Mouse (Mus musculus): ENCODE results near the gene Kctd5.

The Kctd5 gene

GRCm38 (mm10) chr17:24036954-24037353 is 36.3 kb downstream of the Kctd5 start:
- DNase-seq, result no peak

DNA sequence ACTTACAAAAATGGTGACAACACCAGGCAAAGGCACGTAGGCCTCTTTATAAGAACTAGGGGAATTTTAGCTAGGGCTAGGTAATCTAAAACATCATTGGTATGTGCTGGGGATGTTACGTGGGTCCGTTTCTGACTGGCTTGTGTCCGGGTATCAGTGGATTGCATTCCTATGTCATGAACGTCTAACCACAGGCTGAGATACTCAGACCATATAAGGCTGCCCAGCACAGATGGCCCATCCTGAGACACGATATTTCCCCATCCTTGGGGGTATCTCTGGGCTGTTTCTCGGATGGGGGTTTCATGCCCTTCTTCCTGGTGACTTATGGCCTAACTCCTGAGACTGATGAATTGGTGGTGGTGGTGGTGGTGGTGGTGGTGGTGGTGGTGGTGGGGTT is 38.2 kb downstream of the Kctd5 start:
- no peak for DNase-seq

DNA sequence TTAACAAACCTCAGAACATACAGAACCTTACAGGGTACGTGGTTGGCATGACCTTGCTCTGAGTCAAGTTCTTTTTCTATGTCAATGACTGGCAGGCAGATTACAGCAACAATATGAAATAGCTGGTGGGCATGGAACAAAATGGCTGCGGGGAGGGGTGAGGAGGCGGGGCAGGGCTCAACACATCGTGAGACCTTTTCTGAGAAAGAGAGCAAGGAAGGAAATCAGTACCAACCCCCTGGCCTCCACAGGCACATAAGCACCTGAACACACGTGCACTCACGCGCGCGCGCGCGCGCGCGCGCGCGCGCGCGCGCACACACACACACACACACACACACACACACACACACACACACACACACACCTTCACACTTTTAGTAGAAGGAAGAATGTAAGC is 42.7 kb downstream of the Kctd5 start:
- DNase-seq, result no peak

- DNase-seq, result no peak
Measured at GRCm38 (mm10) chr17:24029477-24029876, 43.8 kb downstream of the Kctd5 start.

- no peak for DNase-seq
Measured at GRCm38 (mm10) chr17:24021375-24022199, 51.7 kb downstream of the Kctd5 start.

DNA sequence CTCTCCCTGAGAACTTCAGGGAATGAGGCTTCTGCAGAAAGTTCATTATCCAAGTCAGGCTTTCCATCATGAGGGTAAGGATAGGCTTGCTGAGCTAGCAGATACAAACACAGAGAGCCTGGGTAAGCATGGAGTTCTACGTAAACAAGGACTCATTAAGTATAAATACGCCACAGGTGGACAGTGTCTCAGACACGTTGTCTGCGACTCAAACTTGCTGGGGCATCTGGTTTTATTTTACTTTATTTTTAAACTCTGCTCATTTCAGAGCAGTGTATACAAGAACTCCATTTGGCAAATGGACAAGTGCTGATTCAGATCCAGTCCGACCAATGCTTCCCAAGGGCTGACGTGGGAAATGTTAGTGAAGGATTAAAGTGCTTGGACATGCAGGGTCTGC is 52.6 kb downstream of the Kctd5 start:
- no peak for DNase-seq

DNA sequence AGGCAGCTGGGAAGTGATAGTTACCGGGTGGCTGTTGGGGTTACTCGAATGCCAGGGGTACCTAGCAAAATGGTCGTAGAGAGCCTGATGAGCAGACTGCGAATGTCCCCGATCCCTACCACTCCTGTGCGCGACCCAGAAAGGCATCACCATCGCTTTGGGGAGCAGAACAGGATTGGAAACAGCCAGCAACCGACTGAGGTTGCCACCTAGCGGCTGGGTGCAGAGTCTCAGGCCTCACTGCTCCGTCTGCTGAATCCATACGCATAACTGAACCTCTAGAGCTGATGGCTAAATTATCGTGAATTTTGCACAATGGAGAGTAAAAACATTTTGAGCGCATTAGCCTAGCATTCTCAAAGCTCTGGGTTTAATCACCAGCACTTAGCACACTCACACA is 57.6 kb downstream of the Kctd5 start:
- peak; percentile 49 for DNase-seq

- no peak for DNase-seq
Measured at GRCm38 (mm10) chr17:24014433-24014965, 58.8 kb downstream of the Kctd5 start.

- no peak for DNase-seq
Measured at GRCm38 (mm10) chr17:24012921-24013320, 60.4 kb downstream of the Kctd5 start.

GRCm38 (mm10) chr17:24009617-24010016 is 63.7 kb downstream of the Kctd5 start:
- DNase-seq, result no peak

DNA sequence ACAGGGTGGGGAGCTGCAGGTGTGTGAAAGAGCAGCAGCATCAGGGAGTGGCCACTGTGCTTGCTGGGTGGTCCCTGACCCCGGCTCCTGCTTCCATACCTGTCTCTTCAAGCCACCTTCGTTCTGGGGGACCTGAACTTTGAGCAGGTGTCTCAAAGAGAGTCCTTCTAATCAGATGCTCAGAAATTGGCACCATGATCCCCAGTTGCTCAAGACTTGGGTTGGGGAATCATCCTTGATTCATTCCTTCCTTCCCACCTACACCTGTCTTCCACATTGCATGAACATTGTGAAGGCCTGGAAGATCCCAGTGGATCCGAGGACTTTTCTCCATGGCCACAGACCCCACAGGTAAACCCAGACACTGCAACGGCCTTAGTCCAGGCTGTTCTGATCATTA is 65.2 kb downstream of the Kctd5 start:
- DNase-seq, result no peak

DNA sequence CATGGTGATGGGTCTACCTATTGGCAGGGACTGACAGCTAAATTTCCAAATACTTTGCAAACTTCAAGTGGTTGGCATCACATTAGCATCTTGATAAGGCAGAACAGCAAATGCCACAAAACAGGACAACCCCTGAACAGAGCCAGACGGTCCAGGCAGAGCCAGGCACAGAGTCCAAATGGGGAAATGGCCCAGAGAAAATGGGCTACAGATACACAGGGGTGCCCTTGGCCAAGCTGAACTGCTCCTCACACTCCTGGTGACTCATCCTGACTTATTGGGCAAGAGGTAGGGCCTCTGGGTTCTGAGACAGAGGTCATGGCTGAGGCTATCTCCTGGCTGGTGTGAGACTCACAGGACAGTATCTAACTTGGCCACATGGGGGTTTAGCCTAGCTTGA is 65.9 kb downstream of the Kctd5 start:
- DNase-seq, result no peak

GRCm38 (mm10) chr17:24006930-24007329 is 66.4 kb downstream of the Kctd5 start:
- no peak for DNase-seq

DNA sequence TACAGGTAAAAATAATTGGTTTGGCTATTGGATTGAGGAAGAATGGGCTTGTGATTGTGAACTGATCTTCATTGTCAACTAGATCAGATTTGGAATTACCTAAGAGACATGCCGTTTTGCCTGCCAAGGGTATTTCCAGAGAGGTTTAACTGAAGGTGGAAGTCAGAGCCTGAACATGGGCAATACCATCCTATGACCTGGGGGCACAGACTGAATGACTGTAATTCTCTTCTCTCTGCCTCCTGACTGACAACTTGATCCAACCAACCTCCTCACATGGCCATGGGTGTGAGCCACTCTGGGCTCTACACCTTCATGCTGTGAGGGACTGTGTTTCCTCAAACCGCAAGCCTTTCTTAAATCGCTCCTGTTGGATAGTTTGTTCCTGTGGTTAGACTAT is 68.2 kb downstream of the Kctd5 start:
- no peak for DNase-seq

- DNase-seq, result no peak
Measured at GRCm38 (mm10) chr17:24004071-24004665, 69.1 kb downstream of the Kctd5 start.

GRCm38 (mm10) chr17:24000404-24000803 is 72.9 kb downstream of the Kctd5 start:
- no peak for DNase-seq

GRCm38 (mm10) chr17:23998383-23998782 is 74.9 kb downstream of the Kctd5 start:
- DNase-seq, result no peak

DNA sequence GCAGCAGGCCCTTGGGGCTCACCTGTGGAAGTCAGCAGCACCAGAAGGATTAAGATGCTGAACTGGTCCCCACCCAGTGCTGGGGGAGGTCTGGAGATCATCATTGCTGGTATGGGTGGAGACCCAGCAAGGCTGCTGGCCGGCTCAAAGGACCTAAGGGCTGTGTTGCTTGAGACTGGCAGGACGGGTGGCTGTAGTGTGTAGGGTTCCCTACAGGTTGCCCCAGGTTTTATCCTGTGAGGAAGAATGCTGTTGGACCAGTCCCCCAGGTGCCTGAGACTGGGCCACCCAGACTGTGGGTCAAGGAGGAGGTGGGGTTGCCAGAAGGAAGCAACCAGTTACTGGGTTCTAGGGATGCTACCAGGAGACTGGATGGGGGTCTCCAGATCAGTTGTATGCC is 75.4 kb downstream of the Kctd5 start, which contains the start of gene Prss22:
Gene Prss22 (minus strand): TSS at position 200 of the 400 bp plus-strand sequence.
- DNase-seq, result no peak
